Mouse (Mus musculus) effector memory CD4-positive, alpha-beta T cell, adult 5 months (primary cell): ENCODE measurements around the gene Trim71. TPM values are rescaled to one million over a fixed set of nuclear protein-coding genes. Genes with fewer than 3 reads are reported as not detected.

Experiments used
- polyA plus RNA-seq: library from polyadenylated mRNA; unstranded; fragments of 100-300 nt; shearing (Covaris generic); gene quantifications from one replicate; pipeline ENCODE4 v1.2.1, GENCODE M21; 2017

Gene Trim71
- 0.05 TPM for polyA plus RNA-seq

DNA sequence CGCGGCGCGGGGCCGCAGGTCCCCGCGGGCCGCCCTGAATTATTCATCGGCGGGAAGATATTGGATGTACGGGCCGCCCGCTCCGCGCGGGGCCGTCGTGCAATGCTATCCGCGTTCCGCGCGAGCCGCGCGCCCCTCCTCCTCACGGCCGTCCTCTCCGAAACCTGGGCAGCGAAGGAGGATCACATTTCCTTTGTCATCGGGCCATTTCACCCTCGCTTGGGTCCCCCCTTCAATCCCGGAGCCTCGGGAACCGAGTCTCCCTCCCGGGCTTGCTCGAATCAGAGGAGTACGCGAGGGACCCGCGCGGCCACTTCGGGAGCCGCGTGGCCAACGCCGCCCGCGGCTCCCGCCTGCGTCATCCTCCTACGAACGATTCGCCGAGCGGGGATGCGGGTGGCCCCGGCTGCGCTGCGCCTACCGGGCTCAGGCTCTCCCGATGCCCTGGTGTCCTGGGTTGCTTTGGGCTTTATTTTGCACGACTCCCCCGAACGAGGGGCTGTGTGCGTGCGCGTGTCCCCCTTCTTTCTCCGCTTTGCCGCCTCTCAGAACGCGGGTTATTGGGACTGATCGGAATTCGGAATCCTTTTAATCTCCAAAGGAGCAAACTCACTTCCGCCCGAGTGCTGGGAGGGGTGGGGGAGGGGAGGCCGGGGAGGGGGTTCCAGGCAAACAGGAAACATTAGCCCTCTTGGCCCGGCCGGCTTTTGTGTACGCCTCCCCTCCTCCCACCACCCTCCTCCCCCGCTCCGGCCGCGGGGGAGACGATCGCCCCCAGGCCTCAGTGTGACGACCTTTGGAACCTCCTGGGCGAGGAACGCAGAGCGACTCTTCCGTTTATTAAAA is at the start of gene Trim71:
TSS of gene Trim71 (minus strand) at position 609 of the 846 bp plus-strand sequence.

DNA sequence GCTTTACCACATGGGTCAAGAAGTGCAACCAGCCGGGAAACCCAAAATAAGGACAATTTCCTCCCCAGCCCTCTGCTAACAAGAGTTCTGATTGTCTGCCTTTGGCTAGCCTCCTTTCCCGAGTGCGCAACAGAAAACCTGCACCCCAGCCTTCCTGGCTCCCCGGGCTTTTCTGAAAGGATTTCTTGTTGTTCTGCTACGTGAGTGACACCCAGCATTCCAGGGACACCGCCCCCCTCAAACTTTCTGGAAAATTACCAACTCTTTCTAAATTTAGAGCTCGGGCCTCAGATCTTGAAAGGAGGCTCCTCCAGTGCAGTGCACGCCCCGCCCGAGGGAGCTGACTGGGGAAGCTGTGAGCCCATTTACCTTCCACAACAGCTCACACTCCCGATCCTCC is 48.8 kb downstream of the Trim71 start, which contains the start of gene C130032M10Rik:
TSS of gene C130032M10Rik (plus strand) at position 334 of the 400 bp plus-strand sequence.

DNA sequence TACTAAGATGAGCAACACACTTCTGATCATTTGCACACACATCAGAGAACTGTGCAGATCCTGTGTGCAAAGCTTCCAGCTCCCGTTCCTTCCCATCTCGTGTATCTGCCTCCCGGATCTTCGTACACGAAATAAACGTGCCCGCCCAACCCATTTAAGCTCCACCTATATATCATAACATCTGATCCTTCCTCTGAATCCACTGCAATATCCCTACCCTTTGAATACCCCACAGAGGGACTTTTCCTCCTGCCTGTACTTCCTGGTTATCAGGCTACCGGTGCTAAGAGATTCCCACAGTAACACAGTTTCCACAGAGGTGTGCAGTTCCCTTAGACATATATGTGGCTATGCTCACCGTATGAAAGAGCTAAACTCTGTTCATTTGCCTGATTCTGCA is 59.4 kb downstream of the Trim71 start, which contains the start of gene Ccr4:
TSS of gene Ccr4 (minus strand) at position 101 of the 400 bp plus-strand sequence.

Other genes starting within 250 kb of the Trim71 start
- gene Bcl2a1c, start 234.2 kb downstream of the Trim71 start, polyA plus RNA-seq: 19.6 TPM
- 6.4 TPM for gene Crtap, start 173.7 kb downstream of the Trim71 start, polyA plus RNA-seq
- 16.4 TPM for gene Glb1, start 163.3 kb downstream of the Trim71 start, polyA plus RNA-seq
- gene Tmppe, start 163.3 kb downstream of the Trim71 start, polyA plus RNA-seq: 13.2 TPM
- gene Ccr4, start 59.5 kb downstream of the Trim71 start, polyA plus RNA-seq: 1.5 TPM
- not detected for gene C130032M10Rik, start 48.7 kb downstream of the Trim71 start, polyA plus RNA-seq
- gene Cnot10, start 75.8 kb upstream of the Trim71 start, polyA plus RNA-seq: 53.1 TPM
- 62.5 TPM for gene Dync1li1, start 124.4 kb upstream of the Trim71 start, polyA plus RNA-seq
- gene Cmtm6, start 166.7 kb upstream of the Trim71 start, polyA plus RNA-seq: 164 TPM
- gene Cmtm7, start 217.5 kb upstream of the Trim71 start, polyA plus RNA-seq: 68.1 TPM